Mouse (Mus musculus): ENCODE results near the gene Dpysl5.

Gene Dpysl5

DNA sequence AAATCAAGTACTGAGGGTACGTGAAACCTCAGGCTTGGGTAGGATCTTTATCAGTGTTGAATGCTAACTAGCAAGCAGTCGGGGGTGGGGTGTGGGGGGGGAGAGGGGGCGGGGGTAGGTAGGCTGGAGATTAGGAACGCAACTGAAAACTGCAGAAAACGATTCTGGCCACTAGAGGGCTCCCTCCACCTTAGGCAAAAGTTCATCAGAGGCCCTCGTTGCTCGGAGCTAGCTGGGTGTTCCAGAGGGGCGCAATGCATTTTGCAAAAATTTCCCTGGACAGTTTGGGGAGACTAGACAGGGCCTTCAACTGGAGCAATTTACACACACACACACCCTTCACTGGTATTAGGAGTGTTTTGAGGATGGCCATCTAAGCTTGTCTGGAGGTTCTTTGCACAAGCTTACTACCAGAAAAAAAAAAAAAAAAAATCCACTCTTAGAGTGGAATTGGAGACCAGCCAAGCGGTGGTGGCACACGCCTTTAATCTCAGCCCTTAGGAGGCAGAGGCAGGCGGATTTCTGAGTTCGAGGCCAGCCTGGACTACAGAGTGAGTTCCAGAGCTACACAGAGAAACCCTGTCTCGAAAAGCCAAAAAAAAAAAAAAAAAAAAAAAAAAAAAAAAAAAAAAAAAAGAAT lies 1.5 kb upstream of the Dpysl5 start:
- peak; percentile 57 to 79 for DNase-seq (ENCODE audit: low spot score in 2 of 2)

DNA sequence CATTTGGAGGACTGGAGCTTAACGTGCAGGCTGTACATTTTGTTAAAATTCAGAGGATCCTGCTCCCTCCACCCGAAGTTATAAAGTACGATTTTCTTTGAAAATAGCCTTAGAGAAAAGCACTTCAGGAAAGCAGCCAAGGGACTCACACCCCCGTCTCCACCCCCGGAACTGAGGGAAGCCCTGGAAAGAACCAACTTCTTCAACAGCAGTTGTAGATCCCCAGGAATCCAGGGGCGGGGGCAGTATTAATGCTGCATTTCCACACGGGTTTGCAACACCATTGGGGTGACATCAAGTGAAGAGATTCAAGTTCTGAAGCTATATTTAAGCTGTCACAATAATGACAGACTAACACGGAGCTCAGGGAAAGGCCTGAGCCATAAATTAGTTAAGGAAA lies 878 bp upstream of the Dpysl5 start:
- DNase-seq (ENCODE audit: low spot score in 2 of 2): peak; percentile 39 to 57

DNA sequence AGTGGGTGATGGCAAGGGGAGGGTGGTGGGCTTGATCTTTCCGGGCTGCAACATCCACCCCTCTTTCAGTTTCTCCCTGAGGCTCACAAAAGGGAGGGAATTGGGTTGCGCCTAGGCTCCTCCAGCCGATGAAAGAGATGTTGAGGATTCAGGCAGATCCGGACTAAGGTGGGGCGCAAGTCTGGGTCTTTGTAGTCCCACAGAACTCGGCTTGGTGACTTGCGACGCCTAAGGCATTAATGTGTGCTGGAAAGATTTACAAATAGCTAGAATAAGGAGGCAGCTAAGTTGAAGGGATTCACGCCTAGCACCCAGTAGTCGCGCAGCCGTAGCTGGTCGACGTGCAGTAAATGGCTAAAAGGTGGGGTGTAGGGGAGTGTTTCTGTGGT lies 632 bp downstream of the Dpysl5 start:
- DNase-seq (ENCODE audit: low spot score in 2 of 2): no peak

DNA sequence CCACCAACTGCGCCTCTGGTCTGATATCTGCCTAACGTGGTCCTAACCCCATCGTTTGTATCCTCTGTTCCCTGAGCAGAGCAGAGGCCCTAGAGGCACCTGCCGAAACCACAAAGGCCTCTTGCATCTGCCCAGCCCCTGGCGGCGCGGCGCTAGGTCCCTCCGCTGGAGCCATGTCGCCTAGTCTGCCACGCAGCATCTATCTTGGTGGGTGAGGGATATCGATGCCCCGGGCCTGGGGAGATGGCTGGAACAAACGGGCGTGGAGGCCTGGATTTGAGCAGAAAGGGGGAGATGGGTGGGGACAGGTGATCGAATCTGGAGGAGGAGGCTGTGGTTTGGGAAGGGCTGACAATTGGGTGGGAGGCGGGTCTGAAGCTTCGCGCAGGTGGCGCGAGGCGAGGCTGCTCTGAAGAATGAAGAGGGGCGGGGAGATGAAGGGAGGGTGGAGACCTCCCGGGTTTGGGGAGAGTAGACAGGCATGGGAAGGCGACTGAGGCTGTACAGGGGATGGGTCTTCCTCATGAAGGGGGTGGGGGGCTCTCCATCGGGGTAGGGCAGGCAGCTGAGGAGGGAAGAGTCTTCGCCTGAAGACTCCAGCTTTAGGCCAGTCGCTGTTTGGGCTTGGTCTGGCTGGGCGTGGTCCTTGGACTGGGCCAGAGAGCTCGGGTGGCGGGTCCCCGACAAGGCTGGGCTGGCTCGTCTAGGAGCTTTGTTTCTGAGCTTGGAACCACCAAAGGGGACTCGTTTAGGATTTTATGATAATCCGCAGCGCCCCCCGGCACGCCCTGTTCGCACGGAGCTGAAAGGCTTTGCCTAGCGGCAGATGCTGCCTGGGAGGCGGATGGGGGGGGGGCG lies 1.3 kb downstream of the Dpysl5 start:
- peak in 1 of 2 experiments; percentile 48 for DNase-seq (ENCODE audit: low spot score in 2 of 2)

DNA sequence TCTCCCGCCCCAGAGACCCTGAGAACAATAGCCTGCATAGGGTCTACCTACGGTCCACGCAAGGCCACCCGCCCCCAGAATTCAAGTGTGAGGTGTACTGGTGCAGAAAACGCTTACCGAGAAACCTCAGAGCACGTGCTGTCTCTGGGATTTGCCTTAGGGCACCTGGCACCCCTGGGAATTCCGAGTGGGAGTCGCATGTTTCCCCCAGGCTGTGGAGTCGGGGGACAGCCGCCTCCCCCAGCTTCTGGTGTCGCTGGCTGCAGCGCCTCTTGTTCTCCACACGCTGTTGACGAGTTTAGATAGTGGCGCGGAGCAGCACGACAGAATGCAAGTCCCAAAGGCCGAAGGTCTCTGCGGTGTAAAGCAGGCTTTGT lies 1.9 kb downstream of the Dpysl5 start:
- DNase-seq (ENCODE audit: low spot score in 2 of 2): peak in 1 of 2 experiments; percentile 40

DNA sequence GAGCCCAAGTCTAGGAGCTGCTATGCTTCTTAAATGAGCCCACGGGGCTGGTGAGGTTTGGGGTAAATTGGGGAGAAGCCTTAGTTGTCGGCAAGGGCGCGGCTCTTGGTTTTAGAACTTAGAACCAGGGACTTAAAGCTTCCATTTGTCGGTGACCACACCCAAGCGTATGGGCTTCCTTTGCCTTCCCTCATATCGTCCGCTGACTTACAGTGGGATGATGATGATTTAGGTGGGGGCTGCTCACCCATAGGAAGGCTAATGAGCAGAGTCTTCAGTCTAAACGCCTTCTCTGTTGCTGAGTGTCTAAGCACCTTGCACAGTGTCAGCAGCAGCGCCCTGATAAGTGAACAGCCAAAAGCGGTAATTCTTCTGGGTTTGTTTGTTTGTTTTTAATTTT lies 2.3 kb downstream of the Dpysl5 start:
- no peak for DNase-seq (ENCODE audit: low spot score in 2 of 2)

DNA sequence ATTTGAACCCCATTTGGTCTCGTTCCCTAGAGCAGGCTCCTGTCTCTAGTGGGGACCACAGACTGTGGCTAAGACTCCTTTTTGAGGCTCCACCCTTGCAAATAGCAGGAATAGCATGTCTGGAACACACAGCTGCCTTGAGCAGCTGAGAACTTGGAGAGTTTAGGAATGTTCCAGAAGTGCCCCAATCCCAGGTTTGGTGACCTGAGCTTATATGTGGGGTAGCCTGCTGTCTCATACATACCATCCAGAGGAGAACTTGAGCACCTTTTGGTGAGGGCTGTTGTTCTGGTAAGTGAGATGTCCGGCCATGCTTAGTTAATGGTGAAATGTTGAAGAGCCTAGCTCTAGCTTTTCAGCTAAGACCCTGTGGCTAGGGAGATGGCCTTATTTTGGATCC lies 4.9 kb downstream of the Dpysl5 start:
- DNase-seq (ENCODE audit: low spot score in 2 of 2): no peak

DNA sequence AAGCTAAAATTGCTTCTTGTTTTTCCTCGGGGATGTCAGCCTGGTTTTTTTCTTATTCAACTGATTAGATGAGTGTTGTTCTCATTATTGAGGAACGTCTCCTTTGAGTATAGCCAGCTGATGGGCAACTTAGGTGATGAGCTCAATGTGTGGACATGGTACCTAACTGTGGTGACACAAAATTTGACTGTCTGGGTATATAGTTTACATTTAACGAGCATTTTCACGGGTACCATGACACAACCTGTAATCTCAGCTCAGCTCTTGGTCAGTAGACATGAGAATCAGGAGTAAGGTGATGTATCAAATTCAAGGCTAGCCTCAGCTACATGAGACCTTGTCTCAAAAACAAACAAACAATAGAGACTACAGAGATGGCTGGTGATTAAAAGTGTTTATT lies 6.1 kb downstream of the Dpysl5 start:
- no peak for DNase-seq (ENCODE audit: low spot score in 2 of 2)

DNA sequence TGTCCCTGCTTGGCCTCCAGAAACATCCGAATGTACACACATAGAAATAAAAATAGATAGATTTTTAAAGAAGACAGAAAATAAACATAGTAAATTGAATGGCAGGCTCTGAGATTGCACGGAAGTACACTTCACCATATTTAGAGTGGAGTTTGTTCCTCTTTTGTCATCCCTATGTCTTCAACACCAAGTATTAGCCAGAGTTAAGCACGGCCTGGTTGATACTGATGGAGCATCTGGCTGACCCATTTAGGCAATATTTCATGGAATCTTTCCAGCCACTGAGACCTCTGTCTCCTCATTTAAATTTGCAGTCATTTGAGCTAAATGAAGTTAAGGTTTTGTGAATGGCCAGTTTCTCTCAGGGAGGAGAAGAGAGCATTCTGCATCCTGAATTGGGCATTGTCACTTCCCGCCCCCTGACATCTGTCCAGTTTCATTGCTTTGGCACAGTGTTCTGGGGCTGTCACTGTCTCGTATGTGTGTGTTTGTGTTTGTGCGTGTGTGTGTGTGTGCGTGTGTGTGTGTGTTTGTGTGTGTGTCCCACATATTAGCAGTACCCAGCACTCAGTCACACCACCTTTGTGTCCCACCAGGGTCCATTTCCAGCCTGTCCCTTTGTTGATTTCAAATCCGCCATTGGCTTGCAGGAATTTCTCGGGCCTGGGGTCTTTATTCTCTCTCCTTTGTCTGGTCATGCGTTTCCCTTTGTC lies 6.8 kb downstream of the Dpysl5 start:
- peak in 1 of 2 experiments; percentile 35 for DNase-seq (ENCODE audit: low spot score in 2 of 2)

DNA sequence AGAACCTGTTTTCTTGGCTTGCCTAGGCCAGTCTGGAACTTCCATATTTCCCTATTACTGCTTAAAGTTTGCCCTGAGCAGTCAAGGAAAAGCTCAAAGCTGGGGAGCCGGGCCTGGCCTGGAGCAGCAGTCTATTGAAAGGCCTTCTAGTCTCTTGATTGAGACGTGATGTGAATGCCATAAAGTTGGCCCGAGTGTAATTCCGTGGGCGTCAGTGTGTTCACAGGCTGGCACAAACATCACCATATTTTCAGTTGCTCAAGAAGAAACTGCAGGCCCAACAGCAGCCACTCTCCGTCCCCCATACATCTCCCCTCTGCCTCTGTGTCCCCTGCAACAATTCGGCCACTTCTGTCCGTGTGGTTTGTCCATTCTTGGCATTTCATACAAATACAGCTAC lies 10.6 kb downstream of the Dpysl5 start:
- no peak for DNase-seq (ENCODE audit: low spot score in 2 of 2)

DNA sequence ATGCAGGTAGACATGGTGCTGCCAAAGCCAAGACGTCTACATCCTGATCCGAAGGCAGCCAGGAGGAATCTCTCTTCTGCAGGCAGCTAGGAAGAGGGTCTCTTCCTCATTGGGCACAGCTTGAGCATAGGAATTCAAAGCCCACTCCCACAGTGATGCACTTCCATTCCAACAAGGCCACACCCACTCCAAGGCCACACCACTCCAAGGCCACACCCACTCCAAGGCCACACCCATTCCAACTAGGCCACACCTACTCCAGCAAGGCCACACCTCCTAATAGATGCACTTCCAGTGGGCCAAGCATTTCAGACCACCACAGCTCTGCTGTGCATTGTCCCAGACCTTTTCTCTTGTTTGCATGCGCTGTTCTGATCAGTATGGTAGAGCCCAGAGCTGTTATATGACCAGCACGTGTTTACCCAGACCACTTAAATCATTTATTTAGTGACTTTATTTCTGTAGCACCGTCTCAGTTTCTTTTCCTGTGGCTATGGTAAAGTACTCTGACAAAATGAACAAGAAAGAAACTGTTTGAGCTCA lies 14.9 kb downstream of the Dpysl5 start:
- no peak for DNase-seq (ENCODE audit: low spot score in 2 of 2)

DNA sequence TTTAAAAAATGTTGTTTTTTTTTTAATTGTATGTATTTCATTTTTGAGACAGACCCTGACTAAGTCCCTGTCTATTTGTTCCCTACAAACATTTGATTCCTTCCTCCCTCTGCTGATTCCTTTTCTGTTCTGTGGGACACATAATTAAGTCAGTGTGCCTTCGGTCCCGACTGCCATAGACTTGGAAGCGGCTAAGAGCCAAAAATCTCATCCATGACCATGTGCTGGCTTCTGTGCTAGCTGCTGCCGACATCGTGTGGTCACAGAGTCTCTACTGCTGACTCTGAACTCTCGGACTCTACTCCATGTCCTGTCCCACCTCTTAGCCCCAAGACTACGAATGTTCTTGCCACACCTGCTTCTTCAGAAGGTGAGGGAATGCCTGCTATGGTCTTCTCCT lies 21.1 kb downstream of the Dpysl5 start:
- no peak for DNase-seq (ENCODE audit: low spot score in 2 of 2)

DNA sequence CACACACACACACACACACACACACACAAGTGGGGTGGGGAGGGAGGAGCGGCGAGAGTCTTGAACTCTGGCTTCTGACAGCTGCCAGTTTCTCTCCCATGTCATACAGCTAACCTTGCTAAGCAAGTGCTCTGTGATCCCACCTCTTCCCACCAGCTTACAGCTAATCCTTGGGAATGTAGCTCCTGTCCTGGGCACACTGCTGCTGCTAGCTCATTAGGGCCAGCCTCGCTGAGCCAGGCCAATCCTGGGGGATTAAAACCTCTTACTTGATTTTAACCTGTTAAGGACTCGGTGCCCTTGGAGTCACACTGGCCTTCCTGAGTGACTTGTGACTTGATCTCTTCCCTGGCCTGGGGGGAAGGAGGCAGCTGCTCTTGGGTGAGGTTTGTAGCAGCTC lies 23.3 kb downstream of the Dpysl5 start:
- no peak for DNase-seq (ENCODE audit: low spot score in 2 of 2)

DNA sequence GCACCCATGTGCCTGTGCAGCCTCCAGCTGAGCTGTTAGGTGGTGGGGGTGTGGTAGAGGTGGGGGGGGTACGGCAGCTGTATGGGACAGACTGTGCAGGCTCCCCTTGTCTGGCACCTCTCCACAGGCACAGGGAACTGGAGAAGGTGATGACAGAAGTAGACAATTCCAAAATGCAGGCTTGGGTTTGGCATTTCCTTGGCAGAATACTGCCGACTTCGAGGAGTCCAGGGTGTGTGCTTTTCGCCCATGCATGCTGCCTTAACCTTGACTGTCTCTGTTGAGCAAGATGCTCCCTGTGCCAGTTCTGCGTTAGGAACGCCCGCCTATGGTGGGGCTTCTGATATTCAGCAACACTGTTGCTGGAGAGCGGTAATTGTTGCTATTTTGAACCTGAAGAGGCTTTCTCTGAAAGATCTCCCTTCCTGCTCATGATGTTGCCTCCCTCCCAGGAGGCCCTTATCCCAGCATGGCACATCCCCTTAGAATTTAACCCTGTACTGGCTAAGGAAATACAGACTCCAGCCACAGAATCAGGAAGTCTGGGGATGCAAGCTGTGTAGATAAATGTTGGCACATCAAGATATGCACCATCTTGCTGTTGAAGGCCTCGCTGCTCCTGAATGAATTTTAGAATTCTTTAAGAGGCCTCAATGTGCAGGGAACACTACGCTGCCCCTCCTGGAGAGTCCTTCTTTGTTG lies 26.9 kb downstream of the Dpysl5 start:
- DNase-seq (ENCODE audit: low spot score in 2 of 2): no peak

DNA sequence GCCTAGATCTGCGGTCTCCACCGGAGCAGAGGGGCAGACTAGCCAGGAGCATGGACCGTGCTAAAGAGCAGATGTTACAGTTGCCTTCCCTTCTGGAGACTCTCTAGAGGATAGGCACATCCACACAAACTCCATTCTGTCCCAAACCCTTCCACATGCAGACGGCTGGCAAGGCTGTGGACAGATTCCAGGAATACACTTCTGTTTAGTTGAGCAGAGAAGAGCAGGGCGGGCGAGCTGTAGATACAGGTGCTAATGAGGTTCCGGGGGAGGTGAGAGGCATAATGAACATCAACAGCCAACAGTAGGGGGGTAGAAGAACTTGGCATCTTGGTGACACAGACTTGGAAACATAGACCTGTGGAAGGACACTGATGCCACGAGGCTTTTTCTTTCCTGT lies 28.2 kb downstream of the Dpysl5 start:
- DNase-seq (ENCODE audit: low spot score in 2 of 2): no peak

DNA sequence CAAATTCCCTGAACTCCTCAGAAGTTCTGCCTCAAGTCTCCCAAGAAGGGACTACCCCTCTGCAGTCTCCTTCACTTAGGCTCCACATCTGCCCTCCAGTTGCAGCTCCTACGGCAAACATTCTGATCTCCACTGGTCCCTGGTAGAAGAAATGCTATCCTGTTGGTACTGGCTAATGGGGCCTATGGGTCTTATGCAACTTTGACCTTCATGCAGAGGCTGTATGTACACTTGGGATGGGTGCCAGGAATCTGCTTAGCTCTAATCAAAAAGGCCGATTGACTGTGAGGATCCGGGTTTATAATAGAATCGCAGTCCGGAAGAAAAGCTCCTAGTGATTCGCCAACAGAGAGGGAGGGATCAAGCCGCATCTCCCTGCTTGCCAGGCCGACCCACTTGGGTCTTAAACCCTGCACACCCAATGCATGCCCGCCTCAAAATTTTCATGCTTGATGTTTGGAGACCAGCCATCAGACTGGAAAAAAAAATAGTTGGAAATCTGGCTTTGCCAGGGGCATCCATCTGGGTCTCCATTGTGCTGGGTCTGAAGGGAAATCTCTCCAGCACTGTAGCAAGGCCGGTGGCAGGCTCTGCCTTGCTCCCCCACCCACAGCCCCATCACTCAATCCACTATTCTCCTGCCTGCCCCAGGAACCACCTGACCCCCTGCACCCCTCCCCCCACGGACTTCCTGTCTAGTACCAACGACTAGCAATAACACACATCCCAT lies 38.4 kb downstream of the Dpysl5 start:
- DNase-seq (ENCODE audit: low spot score in 2 of 2): no peak

DNA sequence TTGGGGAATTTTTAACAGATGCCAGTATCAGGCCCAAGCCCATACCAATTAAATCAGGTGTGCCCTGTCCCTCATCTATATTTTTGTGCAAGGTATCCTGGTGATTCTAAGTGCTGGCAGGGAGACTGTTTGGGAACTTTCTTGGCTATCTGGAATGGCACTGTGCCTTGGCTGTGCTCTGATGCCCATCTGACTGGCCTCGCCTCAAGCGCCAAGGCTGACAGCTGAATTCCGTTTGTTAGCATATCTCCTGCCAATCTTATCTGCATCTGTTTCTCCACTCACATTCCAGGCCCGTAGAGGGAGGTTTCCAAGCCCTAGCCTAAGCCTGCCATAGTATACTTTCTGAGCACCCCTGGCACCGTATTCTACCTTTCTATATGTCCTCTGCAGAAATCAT lies 39.7 kb downstream of the Dpysl5 start:
- DNase-seq (ENCODE audit: low spot score in 2 of 2): no peak

DNA sequence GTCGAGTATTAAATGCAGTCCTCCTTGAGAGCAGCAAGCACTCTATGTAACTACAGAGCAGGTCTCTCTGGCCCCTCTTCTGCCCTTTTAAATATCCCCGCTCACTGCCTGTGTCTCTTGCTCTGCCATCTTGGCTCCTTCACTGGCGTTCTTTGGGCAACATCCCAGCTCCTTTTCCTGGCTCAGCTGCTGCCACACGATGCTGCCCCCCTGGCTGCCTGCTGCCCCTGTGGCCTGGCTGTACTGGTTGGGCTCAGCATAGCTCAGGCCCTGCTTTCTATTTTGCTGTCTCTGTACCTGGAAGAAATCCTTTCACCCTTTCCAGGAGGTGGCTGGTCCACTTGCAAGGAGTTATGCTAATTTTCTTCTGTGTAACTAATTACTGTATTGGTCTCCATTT lies 41.8 kb downstream of the Dpysl5 start:
- no peak for DNase-seq (ENCODE audit: low spot score in 2 of 2)

DNA sequence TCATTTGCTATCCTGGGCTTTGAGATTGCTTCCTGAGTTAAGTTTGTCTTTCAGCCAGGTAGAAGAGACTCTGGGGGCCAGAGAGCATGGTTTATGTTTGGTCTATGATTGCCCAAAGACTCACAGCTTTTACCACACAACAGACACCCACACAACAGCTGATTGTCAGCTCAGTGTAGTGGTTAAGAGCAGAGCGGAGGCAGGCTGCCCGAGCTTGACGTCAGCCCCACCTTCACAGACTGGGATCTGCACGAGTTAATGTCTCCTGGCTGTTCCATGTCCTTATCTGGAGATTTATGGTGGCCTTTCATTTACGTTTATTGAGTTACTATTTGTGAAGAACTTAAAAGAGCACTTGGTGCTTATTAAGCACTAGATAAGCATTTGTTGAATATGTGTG lies 43.9 kb downstream of the Dpysl5 start:
- DNase-seq (ENCODE audit: low spot score in 2 of 2): no peak

DNA sequence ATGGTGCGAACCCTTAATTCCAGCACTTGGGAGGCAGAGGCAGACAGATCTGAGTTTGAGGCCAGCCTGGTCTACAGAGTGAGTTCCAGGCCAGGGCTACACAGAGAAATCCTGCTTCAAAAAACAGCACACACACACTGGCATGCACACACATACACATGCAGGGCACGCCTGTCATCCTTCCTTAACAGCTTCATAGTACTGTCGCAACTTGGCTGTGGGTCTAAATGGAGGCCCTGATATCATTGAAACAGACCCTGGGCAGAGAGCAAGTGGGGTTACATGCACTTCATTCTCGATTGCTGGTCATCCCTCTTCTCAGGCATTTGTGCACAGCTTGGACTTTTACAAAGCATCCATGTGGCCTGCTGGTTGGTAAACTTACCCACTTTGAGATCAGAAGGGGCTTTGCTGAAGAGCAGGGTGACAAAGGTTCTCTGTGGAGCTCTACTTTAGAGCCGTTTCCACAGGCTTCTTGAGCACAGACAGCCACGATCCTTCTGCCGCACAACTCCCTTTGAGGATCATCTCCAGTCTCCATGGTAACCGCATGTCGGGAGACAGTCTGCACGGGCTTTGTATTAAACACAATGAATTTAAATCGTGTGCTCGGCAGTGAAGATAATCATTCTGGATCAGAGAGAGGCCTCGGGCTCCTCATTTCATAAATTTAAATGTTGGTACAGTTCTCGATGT lies 51.6 kb downstream of the Dpysl5 start:
- DNase-seq (ENCODE audit: low spot score in 2 of 2): peak in 1 of 2 experiments; percentile 50

DNA sequence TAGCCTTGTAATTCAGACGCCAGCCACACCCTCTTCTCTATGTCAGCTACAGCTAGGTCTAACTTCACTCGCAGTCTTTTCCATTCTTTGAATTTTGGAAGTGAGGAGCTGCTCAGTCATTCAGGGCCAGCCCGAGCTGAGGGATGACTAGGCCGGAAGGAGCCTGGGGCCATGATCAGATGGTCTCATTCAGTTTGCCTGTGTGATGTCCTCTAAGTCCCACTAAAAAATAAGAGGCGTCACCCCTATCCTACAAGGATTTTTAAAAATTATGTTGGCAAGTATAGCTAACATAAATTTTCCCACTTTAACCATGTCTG lies 52.1 kb downstream of the Dpysl5 start:
- DNase-seq (ENCODE audit: low spot score in 2 of 2): no peak
